Mouse (Mus musculus) spleen, postnatal 14 days (tissue): ENCODE data around the gene Zdhhc6.

ENCODE experiments used
- DNase-seq, 2 experiments: peaks; one replicate each; pipeline ENCODE4 v3.0.0; 2021 to 2022; ENCODE audit warnings: low spot score in 2 of 2

Gene Zdhhc6

GRCm38 (mm10) chr19:55300525-55300924 is 15.3 kb downstream of the Zdhhc6 start:
- DNase-seq: no peak

GRCm38 (mm10) chr19:55299378-55299777 is 16.5 kb downstream of the Zdhhc6 start:
- no peak for DNase-seq

- no peak for DNase-seq
These were observed 17.9 kb downstream of the Zdhhc6 start for GRCm38 (mm10) chr19:55297961-55298360.

- DNase-seq: no peak
These were observed 18.3 kb downstream of the Zdhhc6 start for GRCm38 (mm10) chr19:55297489-55297888.

GRCm38 (mm10) chr19:55296301-55296700 is 19.5 kb downstream of the Zdhhc6 start:
- DNase-seq: no peak

GRCm38 (mm10) chr19:55295556-55295955 is 20.3 kb downstream of the Zdhhc6 start:
- DNase-seq: no peak

GRCm38 (mm10) chr19:55295075-55295474 is 20.8 kb downstream of the Zdhhc6 start:
- DNase-seq: no peak

- no peak for DNase-seq
These were observed 22.7 kb downstream of the Zdhhc6 start for GRCm38 (mm10) chr19:55293175-55293574.

- no peak for DNase-seq
These were observed 23.5 kb downstream of the Zdhhc6 start for GRCm38 (mm10) chr19:55292210-55292850.

GRCm38 (mm10) chr19:55290621-55291270 is 25.1 kb downstream of the Zdhhc6 start:
- no peak for DNase-seq

- DNase-seq: no peak
These were observed 26.9 kb downstream of the Zdhhc6 start for GRCm38 (mm10) chr19:55288974-55289373.

- DNase-seq: no peak
These were observed 29.8 kb downstream of the Zdhhc6 start for GRCm38 (mm10) chr19:55286034-55286433.

GRCm38 (mm10) chr19:55284093-55284492 is 31.7 kb downstream of the Zdhhc6 start:
- DNase-seq: no peak

- no peak for DNase-seq
These were observed 39.1 kb downstream of the Zdhhc6 start for GRCm38 (mm10) chr19:55276770-55277169.

- no peak for DNase-seq
These were observed 39.7 kb downstream of the Zdhhc6 start for GRCm38 (mm10) chr19:55276100-55276499.

- DNase-seq: no peak
These were observed 42.5 kb downstream of the Zdhhc6 start for GRCm38 (mm10) chr19:55273340-55273739.

- no peak for DNase-seq
These were observed 44.4 kb downstream of the Zdhhc6 start for GRCm38 (mm10) chr19:55271448-55271847.

GRCm38 (mm10) chr19:55269051-55269450 is 46.8 kb downstream of the Zdhhc6 start:
- no peak for DNase-seq

- DNase-seq: no peak
These were observed 47.7 kb downstream of the Zdhhc6 start for GRCm38 (mm10) chr19:55268150-55268549.

GRCm38 (mm10) chr19:55266786-55267185 is 49.0 kb downstream of the Zdhhc6 start:
- no peak for DNase-seq

GRCm38 (mm10) chr19:55265269-55265668 is 50.6 kb downstream of the Zdhhc6 start:
- DNase-seq: no peak

- DNase-seq: no peak
These were observed 55.2 kb downstream of the Zdhhc6 start for GRCm38 (mm10) chr19:55260389-55261184.

- no peak for DNase-seq
These were observed 57.3 kb downstream of the Zdhhc6 start for GRCm38 (mm10) chr19:55258514-55258913.
